ENCODE assay signal across 13 mouse cellular contexts in the genomic region with DNA sequence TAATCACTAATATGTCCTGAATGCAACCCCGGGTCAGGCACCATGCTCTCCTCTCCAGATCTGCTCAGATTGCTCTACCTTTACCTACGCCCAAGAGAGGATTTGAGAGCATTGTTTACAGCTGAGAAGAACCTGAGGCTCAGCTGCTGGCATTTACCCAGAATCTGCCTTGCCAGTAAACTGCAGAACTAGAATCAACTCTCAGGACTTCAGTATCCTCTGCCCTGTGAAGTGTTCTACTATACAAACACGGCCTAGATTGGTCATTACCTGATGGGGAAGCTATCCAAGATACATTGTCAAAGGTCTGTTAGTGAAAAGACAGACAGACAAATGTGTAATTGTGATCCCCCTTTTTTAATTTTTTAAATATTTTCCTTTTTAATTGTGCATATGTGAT.
"Had no signal": no experiment of that assay in that cellular context is flagged by ENCODE, and none has a peak within 500 bp of the region (broad histone marks: within the 10 kb centered on the region; RNA-seq: fewer than 3 reads in every experiment).

No protein-coding gene starts in this region.

- H3K27me3 ChIP-seq: limb, embryonic 13.5 days; liver, embryonic 15.5 days had no signal

- H3K27ac ChIP-seq: kidney, postnatal 0 days; layer of hippocampus, adult 2 months; limb, embryonic 10.5 days; limb, embryonic 13.5 days; liver, embryonic 15.5 days had no signal

- H3K4me3 ChIP-seq: layer of hippocampus, adult 2 months; limb, embryonic 10.5 days; limb, embryonic 13.5 days; liver, embryonic 15.5 days had no signal

- H3K4me1 ChIP-seq: limb, embryonic 10.5 days; limb, embryonic 13.5 days; liver, embryonic 15.5 days had no signal

- DNase-seq: layer of hippocampus, adult 9-11 months; liver; lung, adult 2 months; lung, postnatal 14 days; lung, postnatal 4 days; midbrain, embryonic 14.5 days; thymus, adult 18-20 months; thymus, postnatal 36 days had no signal
